Mouse (Mus musculus): ENCODE results near the gene Pemt.

Gene Pemt

GRCm38 (mm10) chr11:60056520-60056919 is 10.2 kb upstream of the Pemt start:
- in situ Hi-C loops (cut with MboI): no loop called here

- in situ Hi-C loops (cut with MboI): no loop called here
These were observed 2.6 kb upstream of the Pemt start for GRCm38 (mm10) chr11:60048841-60049240.

DNA sequence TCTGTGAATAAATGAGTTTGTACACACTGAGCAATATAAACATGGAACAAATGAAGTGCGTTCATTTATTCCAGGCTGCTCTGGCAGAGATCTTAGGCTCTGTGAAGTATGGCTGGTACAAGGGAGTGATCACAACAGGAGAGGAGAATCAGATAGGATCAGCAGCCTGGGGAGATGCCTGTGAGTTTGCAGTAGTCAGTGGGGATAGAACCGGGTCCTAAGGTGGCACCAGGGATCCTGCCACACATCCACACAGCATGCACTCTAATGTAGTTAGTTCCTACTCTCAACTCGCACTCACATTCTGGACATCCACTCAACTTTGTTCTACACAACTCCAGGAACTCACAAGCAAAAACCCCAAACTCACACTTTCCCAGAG is 622 bp downstream of the Pemt start:
- in situ Hi-C loops (cut with MboI): no loop called here

- in situ Hi-C loops (cut with MboI): no loop called here
These were observed 1.5 kb downstream of the Pemt start for GRCm38 (mm10) chr11:60044777-60045176.

DNA sequence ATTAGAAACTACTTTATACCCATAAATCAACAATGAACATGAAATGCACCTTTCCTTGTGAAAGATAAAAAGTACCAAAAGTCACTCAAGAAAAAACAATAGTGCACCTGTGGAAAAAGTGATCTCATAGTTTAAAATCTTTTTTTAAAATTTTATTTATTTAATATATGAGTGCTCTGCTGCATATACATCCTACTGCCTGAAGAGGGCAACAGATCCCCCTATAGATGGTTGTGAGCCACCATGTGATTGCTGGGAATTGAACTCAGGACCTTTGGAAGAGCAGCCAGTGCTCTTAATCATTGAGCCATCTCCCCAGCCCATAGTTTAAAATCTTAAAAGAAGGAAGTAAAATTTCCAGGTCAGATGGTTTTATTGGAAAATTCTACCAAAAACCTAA is 4.0 kb downstream of the Pemt start:
- in situ Hi-C loops (cut with MboI): no loop called here

DNA sequence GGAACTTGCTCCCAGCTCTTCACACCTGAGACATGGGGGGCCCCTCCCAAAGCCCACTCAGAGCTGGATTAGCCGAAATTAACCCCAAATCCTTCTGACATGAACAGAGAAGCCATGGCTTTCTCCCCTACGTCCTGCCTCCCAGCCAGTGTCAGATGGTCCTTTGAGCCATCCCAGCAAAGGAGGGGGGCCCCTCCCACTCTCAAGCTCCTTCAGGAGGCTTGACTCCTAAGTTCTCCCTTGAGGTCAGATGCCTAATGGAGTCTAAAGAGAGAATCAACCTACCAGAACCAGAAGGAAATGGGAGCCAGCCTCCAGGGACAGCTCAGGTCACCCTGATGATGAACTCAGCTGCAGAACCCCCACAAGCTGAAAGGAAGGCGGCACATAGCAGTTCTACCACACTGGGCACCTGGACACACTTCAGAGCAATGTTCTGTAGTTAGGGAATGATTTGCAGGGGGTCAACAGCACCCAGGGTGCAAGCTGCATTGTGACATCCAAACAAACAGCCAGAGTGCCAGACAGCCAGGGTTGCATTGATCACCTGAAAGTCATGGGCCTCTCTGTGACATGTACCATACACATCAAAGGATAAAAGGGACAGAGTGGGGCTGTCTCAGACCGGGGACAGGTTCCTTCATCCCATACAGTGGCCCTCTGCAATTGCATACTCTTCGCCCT is 9.6 kb downstream of the Pemt start:
- in situ Hi-C loops (cut with MboI): no loop called here

DNA sequence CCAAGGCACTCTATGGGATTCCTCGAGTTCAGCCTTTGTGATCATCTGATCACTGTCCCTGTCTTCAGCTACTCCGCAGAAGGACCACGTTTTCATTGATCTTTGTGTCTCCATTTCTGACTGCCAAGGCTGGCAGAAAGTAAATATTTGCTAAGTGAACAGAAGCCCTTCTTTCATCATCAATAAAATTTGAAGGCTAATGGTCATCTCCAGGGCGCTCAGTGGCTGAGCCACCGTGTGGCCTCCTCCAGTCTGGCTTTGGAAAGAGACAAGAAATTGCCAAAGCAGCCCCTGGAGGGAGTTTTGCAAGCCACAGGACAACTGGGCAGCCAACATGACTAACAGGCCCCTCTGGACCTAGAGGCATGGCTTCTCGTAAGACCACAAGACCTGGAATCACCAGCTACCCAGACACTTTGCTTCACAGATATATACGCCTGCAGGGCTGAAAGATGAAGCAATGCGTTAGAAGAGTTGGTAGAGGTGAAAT is 11.3 kb downstream of the Pemt start:
- in situ Hi-C loops (cut with MboI): no loop called here

DNA sequence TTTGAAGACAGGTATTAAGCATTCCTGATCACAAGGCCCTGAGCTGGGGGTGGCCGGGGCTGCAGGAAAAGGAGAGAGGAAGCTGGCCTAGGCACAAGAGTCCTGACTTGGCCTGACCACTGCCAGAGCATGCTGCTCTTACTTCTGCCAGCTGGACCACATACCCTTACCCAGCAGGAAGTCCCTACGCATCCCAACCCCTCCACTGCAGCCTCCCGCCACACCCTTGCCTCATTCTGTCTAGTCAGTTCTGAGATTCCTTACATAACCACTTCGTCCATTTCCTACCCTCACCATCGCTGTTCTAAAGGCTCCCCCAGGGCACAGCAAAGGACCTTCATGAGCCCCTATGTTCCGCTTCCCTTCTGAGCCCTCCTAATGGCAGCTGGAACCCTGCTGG is 12.0 kb downstream of the Pemt start:
- in situ Hi-C loops (cut with MboI): no loop called here

DNA sequence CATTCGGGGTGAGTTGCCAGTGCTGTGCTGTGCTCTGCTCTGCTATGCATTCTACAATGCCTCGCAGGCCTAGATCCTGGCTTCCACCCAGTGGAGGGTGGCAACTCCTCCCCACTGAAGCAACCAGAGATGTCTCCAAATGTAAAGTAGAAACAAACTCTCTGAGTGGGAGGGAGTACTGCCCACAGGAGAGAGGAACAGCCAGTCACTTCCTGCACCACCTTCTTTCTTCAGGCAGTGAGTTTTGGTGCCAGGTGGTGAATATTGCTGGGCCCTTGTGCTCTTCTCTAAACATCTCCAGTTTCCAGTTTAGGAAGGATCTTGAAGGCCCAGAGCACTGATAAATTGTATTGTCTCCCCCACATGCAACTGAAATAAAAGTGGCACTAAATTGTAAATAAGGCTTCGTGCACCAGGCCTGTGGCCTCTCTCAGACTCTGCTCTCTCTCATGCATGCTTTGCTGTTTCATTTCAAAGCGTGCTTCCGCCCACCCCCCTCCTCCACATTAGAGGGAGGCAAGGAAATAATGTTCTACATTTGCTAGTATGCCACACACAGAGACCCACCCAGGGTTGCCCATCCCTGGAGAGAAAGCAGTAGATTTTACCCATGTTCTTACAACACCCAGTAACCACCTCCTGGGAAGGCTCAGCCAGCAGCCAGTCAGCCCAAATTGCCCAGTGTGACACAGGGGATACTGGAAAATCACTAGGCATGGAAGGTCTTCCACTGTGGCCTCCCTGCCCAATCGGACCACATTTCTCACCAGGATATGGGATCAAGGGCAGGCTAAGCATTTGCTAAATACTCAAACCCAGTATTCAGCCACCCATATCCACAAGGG is 13.5 kb downstream of the Pemt start:
- in situ Hi-C loops (cut with MboI): no loop called here

DNA sequence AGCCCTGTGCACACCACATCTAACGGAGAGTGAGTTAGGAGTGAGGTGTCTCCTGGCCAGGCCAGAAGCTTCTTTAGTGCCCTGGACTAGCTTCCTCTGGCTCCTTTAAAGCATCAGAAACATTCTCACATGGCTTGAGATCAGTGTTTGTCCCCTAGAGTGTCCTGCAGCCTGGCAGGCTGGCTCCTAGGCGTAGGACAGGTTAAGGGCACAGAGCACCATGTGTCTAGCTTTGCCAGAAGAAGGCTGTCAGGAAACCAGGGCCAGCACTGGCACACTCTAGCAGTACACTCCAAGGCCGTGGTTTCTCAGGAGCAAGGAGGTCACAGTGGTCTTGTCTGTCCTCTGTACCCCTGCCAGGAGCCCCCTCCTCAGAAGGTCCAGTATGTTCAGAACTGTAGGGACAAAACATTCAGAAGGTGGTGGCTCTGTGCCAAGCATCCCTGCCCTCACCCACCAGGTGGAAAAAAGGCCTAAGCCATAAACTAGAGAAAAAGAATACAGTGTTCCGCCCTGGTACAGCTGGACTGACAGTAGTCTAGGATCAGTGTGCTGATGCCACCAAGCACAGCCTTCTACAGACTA is 15.4 kb downstream of the Pemt start:
- in situ Hi-C loops (cut with MboI): no loop called here

DNA sequence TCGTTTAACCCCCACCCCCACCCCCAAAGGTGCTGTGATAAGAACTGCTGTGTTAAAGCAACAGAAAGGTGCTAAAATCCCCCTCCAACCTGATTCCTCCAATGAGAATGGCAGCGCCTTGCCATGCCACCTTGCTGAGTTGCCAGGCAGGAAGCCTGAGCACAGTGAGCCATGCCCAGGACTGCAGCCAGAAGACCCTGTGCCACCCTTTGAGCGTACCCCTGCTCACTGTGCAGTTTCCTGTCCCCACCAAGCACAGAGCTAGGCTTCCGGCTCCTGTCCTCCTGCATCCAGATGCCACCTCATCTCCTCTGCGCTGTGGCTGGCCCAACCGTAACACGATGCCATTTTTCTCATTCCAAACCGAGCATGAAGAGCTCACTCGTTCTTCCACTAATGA is 16.3 kb downstream of the Pemt start:
- in situ Hi-C loops (cut with MboI): loop anchor here (10.0 kb wide), 1 partner anchor 155 kb away; no protein-coding TSS in a partner anchor

DNA sequence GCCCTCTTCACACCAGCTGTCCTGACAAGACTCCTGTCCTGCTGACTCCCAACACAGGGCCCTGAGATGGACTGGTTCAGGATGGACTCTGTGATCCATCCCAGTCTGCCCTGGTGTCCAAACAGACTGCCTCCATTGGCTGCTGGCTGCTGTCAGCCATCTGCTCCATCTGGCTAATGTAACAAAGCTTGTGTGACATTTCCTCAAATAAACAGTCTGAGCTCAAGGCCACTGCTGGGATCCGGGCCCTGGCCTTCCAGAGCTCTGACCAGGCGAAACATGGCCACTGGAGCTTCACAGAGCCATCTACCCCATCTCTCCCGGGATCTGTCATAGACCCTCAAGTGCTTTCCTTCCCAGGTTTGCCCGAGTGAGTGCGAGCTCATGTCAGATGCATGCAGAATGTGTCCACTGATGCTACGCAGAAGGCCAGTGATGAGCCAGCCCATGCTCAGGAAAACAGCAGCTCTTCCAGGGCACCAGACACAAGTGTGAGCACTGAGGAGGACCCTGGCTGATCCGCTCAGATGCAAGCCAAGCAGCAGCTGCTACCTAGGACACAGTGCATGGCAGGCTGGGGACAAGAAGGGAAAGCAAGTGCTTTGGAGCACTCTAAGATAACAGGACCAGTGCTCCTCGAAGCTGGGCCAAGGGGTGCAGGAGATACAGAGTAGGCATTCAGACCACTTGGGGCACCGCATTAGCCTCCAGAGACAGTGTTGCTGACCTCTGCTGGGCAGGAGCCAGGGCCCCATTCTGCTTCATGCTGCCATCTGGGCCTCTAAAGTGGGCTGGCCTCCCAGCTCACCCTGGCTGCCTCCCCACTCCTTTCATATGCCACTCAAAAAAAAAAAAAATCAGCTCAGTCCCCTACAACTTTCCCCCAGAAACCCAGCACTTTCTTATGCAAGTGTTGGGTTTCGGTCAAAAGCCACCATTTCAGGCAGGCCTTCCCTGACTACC is 18.1 kb downstream of the Pemt start:
- in situ Hi-C loops (cut with MboI): loop anchor here (10.0 kb wide), 1 partner anchor 153 kb away; no protein-coding TSS in a partner anchor

DNA sequence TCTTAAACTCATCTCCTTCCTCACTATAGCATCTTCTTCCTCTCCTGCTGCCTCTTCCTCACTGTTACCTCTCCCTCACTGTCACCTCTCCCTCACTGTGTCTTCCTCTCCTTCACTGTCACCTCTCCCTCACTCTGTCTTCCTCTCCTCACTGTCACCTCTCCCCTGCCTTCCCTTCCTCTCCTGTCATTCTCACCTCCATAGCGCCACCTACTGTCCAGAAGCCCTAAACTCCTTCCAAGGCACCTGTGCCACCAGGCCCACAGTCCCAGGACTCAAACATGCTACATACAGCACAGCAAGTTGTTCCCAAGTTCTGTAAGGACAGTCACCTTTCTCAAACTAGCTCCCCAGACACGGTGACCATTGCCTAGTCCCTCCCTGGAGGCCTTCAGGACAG is 19.0 kb downstream of the Pemt start:
- in situ Hi-C loops (cut with MboI): loop anchor here (10.0 kb wide), 1 partner anchor 152 kb away; no protein-coding TSS in a partner anchor

DNA sequence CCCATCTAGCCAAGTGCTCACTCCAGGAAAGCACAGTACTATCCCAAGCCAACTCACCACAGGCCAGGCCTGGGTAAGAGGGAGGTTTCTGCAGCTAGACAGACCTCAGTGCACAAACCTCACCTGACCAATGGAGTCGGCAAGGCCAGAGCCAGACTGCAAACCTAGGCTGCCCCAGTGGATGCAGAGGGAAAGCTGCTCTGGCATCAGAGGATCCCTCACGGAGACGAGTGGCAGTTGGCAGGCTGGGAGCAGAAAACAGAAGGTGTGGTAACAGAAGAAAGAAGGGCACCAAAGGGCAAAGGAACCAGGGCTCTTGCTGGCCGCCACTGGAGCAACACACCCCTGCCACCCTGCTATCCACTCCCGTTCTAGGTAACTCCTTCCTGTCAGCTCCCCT is 20.1 kb downstream of the Pemt start:
- in situ Hi-C loops (cut with MboI): loop anchor here (10.0 kb wide), 1 partner anchor 151 kb away; no protein-coding TSS in a partner anchor

- in situ Hi-C loops (cut with MboI): loop anchor here (10.0 kb wide), 1 partner anchor 146 kb away; no protein-coding TSS in a partner anchor
These were observed 25.1 kb downstream of the Pemt start for GRCm38 (mm10) chr11:60021201-60021600.

GRCm38 (mm10) chr11:60016726-60017125 is 29.6 kb downstream of the Pemt start:
- in situ Hi-C loops (cut with MboI): no loop called here

GRCm38 (mm10) chr11:60011516-60011915 is 34.8 kb downstream of the Pemt start:
- in situ Hi-C loops (cut with MboI): no loop called here

DNA sequence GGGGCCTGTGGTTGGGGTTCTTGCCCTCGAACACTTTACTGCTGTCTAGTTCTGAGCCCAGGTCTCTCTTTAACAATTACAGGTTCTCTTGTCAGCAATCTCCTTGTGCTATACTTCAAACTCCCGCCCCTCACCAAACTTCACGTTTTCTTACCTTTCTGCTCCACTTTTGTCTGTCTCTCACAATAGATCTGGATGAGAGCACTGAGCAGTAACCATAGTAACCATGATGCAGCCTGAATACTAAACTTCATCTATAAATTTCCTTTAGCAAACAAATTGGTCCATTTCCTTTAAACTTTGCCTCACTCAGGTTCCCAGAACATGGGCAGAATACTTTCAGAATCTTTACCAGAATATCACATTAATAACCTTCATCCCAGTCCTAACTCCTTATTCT is 36.8 kb downstream of the Pemt start:
- in situ Hi-C loops (cut with MboI): no loop called here

- in situ Hi-C loops (cut with MboI): no loop called here
These were observed 40.4 kb downstream of the Pemt start for GRCm38 (mm10) chr11:60005866-60006265.

DNA sequence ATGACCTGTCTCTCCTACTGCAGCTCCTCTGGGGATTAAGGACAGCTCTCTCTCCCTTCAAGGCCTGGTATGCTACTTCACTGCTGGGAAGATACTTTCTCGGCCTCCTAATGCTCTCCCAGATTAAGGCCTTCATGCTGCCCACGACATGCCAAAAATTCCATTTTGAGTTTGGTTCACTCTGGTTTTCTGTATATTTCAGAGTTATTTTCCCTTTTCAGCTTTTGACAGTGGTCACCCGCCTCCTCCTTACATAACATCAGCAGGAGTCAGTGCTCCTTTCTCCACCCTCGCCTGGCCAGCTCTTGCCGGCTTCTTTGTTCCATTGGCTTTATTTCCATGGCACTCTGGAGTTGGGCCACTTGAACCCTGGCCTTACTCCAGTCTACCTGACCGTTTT is 41.6 kb downstream of the Pemt start:
- in situ Hi-C loops (cut with MboI): no loop called here

GRCm38 (mm10) chr11:60003811-60004210 is 42.5 kb downstream of the Pemt start:
- in situ Hi-C loops (cut with MboI): no loop called here
